ENCODE assay signal across 9 mouse cellular contexts in genomic region chr7:142084820-142085219, GRCm38 (mm10). TPM values are rescaled to one million over a fixed set of nuclear protein-coding genes. Genes with fewer than 3 reads are reported as not detected.
DNase-seq lines count a peak whose midpoint lies in the region; ATAC-seq lines count a peak whose summit lies in the region.
"Had no signal": no experiment of that assay in that cellular context is flagged by ENCODE, and none has a peak within 500 bp of the region (broad histone marks: within the 10 kb centered on the region; RNA-seq: fewer than 3 reads in every experiment).

No protein-coding gene starts in this region.

- DNase-seq in forebrain, embryonic 11.5 days (ENCODE audit: low spot score): no peak
- peak; percentile 87 for DNase-seq in 3134 (ENCODE audit: extremely low read depth, insufficient read length, low spot score)
- peak; percentile 84 for DNase-seq in cerebellum, adult 11 months
- peak; percentile 87 to 90 for DNase-seq in heart, adult 18-20 months
- DNase-seq in layer of hippocampus, postnatal 10 days (ENCODE audit: low spot score in 2 of 2): peak; percentile 74 to 80
- DNase-seq in retina, postnatal 7 days (ENCODE audit: low read depth, low spot score): peak; percentile 70
- no peak for DNase-seq in embryo, embryonic 10.5 days (ENCODE audit: low spot score)

- peaks cover 58% of the 10 kb centered on the region for H3K36me3 ChIP-seq in forebrain, embryonic 15.5 days
- no peaks in the 10 kb centered on the region; the same call in 1 of the 2 replicates for H3K36me3 ChIP-seq in forebrain, embryonic 11.5 days (ENCODE audit: control insufficient read depth, insufficient read depth, low read length)

- 20% methylated on average over 3 of the region's 3 CpGs for WGBS in forebrain, embryonic 15.5 days
- WGBS in forebrain, embryonic 11.5 days: 54% methylated on average over 3 of the region's 3 CpGs

- no peak overlapping the region for H3K4me2 ChIP-seq in forebrain, embryonic 15.5 days (replicated peaks)
- H3K4me2 ChIP-seq in forebrain, embryonic 11.5 days (ENCODE audit: low read depth, low read length, severe bottlenecking): no peak overlapping the region

- H3K9ac ChIP-seq in forebrain, embryonic 15.5 days (replicated peaks): no peak overlapping the region
- no peak overlapping the region for H3K9ac ChIP-seq in forebrain, embryonic 11.5 days (ENCODE audit: low read length)

- peak overlapping the region; percentile 41 for H3K27ac ChIP-seq in forebrain, embryonic 15.5 days (replicated peaks)
- no peak overlapping the region for H3K27ac ChIP-seq in forebrain, embryonic 11.5 days (ENCODE audit: low read depth, low read length)
- H3K27ac ChIP-seq: macrophage had no signal

- ATAC-seq in forebrain, embryonic 15.5 days (replicated peaks): peak; percentile 30
- ATAC-seq in forebrain, embryonic 11.5 days (replicated peaks; ENCODE audit: low FRiP score): no peak

- H3K27me3 ChIP-seq in forebrain, embryonic 15.5 days: no peaks in the 10 kb centered on the region
- peaks cover 34% of the 10 kb centered on the region for H3K27me3 ChIP-seq in forebrain, embryonic 11.5 days (ENCODE audit: control insufficient read depth, insufficient read depth, low read length)

- H3K4me3 ChIP-seq in forebrain, embryonic 15.5 days: no peak overlapping the region
- H3K4me3 ChIP-seq in forebrain, embryonic 11.5 days (ENCODE audit: low read depth, low read length): no peak overlapping the region

- peaks cover 42% of the 10 kb centered on the region for H3K4me1 ChIP-seq in forebrain, embryonic 15.5 days
- H3K4me1 ChIP-seq in forebrain, embryonic 11.5 days (replicated peaks; ENCODE audit: control insufficient read depth, insufficient read depth, low read length): peaks cover 19% of the 10 kb centered on the region; the same call in 1 of the 2 replicates

- no peaks in the 10 kb centered on the region for H3K9me3 ChIP-seq in forebrain, embryonic 15.5 days
- H3K9me3 ChIP-seq in forebrain, embryonic 11.5 days (ENCODE audit: control insufficient read depth, low read length): no peaks in the 10 kb centered on the region

RNA-seq across cellular contexts. Expression of gene Dusp8, which starts 10.8 kb away (rescaled TPM):
- polyA plus RNA-seq in forebrain, embryonic 15.5 days (2015; fragmentation: Nextera tagmentation; extraction: Ambion mirVana): 90.8 and 93.5 TPM in 2 replicates
- polyA plus RNA-seq in forebrain, embryonic 11.5 days (2014; fragmentation: Nextera tagmentation; extraction: Ambion mirVana): 22.6 and 28.1 TPM in 2 replicates
- 10 to 100 TPM; 30.7 to 36.6 TPM for total RNA-seq in heart, adult 18-20 months (2021)
- 100 to 1,000 TPM; 139 to 150 TPM for total RNA-seq in layer of hippocampus, postnatal 10 days (2021)

RNA-seq across cellular contexts. Expression of gene Mob2, which starts 24.0 kb away (rescaled TPM):
- polyA plus RNA-seq in forebrain, embryonic 15.5 days (2015; fragmentation: Nextera tagmentation; extraction: Ambion mirVana): 52.5 and 54.3 TPM in 2 replicates
- polyA plus RNA-seq in forebrain, embryonic 11.5 days (2014; fragmentation: Nextera tagmentation; extraction: Ambion mirVana): 52.9 and 55.9 TPM in 2 replicates
- total RNA-seq in heart, adult 18-20 months (2021): 10 to 100 TPM; 45.7 to 51.1 TPM
- total RNA-seq in layer of hippocampus, postnatal 10 days (2021): 10 to 100 TPM; 20.5 to 20.9 TPM

RNA-seq across cellular contexts. Expression of gene Gm45618, which starts 35.7 kb away (rescaled TPM):
- polyA plus RNA-seq in forebrain, embryonic 15.5 days (2015; fragmentation: Nextera tagmentation; extraction: Ambion mirVana): 0.60 TPM in 1 of 2 replicates, not detected in the other
- polyA plus RNA-seq in forebrain, embryonic 11.5 days (2014; fragmentation: Nextera tagmentation; extraction: Ambion mirVana): 0.31 TPM in 1 of 2 replicates, not detected in the other
- not detected for total RNA-seq in heart, adult 18-20 months (2021)
- total RNA-seq in layer of hippocampus, postnatal 10 days (2021): not detected
- polyA plus RNA-seq: macrophage had no signal

RNA-seq across cellular contexts. Expression of gene Gm39115, which starts 51.0 kb away (rescaled TPM):
- polyA plus RNA-seq in forebrain, embryonic 15.5 days (2015; fragmentation: Nextera tagmentation; extraction: Ambion mirVana): not detected in 2 replicates
- not detected in 2 replicates for polyA plus RNA-seq in forebrain, embryonic 11.5 days (2014; fragmentation: Nextera tagmentation; extraction: Ambion mirVana)
- not detected for total RNA-seq in heart, adult 18-20 months (2021)
- total RNA-seq in layer of hippocampus, postnatal 10 days (2021): not detected
- polyA plus RNA-seq: macrophage had no signal

RNA-seq across cellular contexts. Expression of gene Gm45337, which starts 59.6 kb away (rescaled TPM):
- not detected in 2 replicates for polyA plus RNA-seq in forebrain, embryonic 15.5 days (2015; fragmentation: Nextera tagmentation; extraction: Ambion mirVana)
- not detected in 2 replicates for polyA plus RNA-seq in forebrain, embryonic 11.5 days (2014; fragmentation: Nextera tagmentation; extraction: Ambion mirVana)
- not detected for total RNA-seq in heart, adult 18-20 months (2021)
- total RNA-seq in layer of hippocampus, postnatal 10 days (2021): not detected
- polyA plus RNA-seq: macrophage had no signal

Comparison
In these comparisons a context has a peak if more than half of its experiments do, and no peak if none do; other contexts are left out.
1. DNase-seq: peak in 3134 (single experiment), cerebellum, adult 11 months (single experiment), heart, adult 18-20 months (2 of 2), layer of hippocampus, postnatal 10 days (2 of 2) and retina, postnatal 7 days (single experiment); none in forebrain, embryonic 11.5 days (single experiment) and embryo, embryonic 10.5 days (single experiment).